10 mouse cellular contexts compared by ENCODE assay signal in the genomic region with DNA sequence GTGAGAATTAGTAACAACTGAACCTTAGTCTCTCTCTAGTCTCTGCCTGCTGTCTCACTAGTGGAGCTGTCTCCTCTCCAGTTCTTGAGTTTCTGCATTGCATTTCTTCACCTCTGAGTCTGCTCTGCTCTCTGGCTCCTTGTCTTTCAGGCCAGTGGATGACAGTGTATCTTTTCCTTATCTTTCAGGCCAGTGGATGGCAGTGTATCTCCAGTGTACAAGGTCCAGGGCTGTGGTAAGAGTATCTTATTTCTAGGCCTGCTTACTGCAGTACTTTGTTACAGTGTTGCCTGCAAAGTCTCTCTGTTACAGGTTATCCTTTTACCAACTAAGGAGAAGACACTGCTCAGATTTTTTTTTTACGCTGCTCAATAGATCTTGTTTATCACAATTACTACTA. TPM values are rescaled to one million over a fixed set of nuclear protein-coding genes. Genes with fewer than 3 reads are reported as not detected.
A peak's percentile ranks its signal among the peaks of the same experiment; 100 is the strongest.
DNase-seq lines count a peak whose midpoint lies in the region; ATAC-seq lines count a peak whose summit lies in the region.
"Had no signal": no experiment of that assay in that cellular context is flagged by ENCODE, and none has a peak within 500 bp of the region (broad histone marks: within the 10 kb centered on the region; RNA-seq: fewer than 3 reads in every experiment).

No protein-coding gene starts in this region.

- no peaks in the 10 kb centered on the region for H3K27me3 ChIP-seq in kidney, embryonic 16.5 days (ENCODE audit: insufficient read depth, low read length)
- H3K27me3 ChIP-seq in midbrain, embryonic 13.5 days = no peaks in the 10 kb centered on the region

- peak; percentile 10 for DNase-seq in gastrocnemius, adult 18-20 months (ENCODE audit: low spot score)
- DNase-seq in gastrocnemius, postnatal 14 days = no peak
- DNase-seq in testis, postnatal 14 days (ENCODE audit: low spot score) = peak; percentile 27
- DNase-seq in testis, postnatal 10 days (ENCODE audit: low spot score) = no peak
- DNase-seq in ovary, adult 18-20 months (ENCODE audit: low spot score) = no peak
- no peak for DNase-seq in left cerebral cortex, adult 11 months (ENCODE audit: low spot score)

- no peak overlapping the region for H3K27ac ChIP-seq in kidney, embryonic 16.5 days (ENCODE audit: low read length)
- no peak overlapping the region for H3K27ac ChIP-seq in midbrain, embryonic 13.5 days
- H3K27ac ChIP-seq: midbrain, embryonic 10.5 days had no signal

- no peak overlapping the region for H3K9ac ChIP-seq in kidney, embryonic 16.5 days (replicated peaks; ENCODE audit: low read length)
- no peak overlapping the region for H3K9ac ChIP-seq in midbrain, embryonic 13.5 days (replicated peaks)

- 85% methylated on average over 1 of the region's 1 CpGs for WGBS in kidney, embryonic 16.5 days
- 95% methylated on average over 1 of the region's 1 CpGs for WGBS in midbrain, embryonic 13.5 days

- no peaks in the 10 kb centered on the region for H3K36me3 ChIP-seq in kidney, embryonic 16.5 days (ENCODE audit: insufficient read depth, low read length)
- no peaks in the 10 kb centered on the region for H3K36me3 ChIP-seq in midbrain, embryonic 13.5 days
- H3K36me3 ChIP-seq: midbrain, embryonic 10.5 days had no signal

- no peak overlapping the region for H3K4me3 ChIP-seq in kidney, embryonic 16.5 days (ENCODE audit: low read length)
- H3K4me3 ChIP-seq in midbrain, embryonic 13.5 days (replicated peaks) = no peak overlapping the region
- H3K4me3 ChIP-seq: erythroblast, embryonic 14.5 days; midbrain, embryonic 10.5 days had no signal

- H3K9me3 ChIP-seq in kidney, embryonic 16.5 days (ENCODE audit: low read length) = peaks cover 10% of the 10 kb centered on the region; the same call in 1 of the 2 replicates
- H3K9me3 ChIP-seq in midbrain, embryonic 13.5 days = no peaks in the 10 kb centered on the region
- H3K9me3 ChIP-seq: midbrain, embryonic 10.5 days had no signal

- no peaks in the 10 kb centered on the region for H3K4me1 ChIP-seq in kidney, embryonic 16.5 days (ENCODE audit: insufficient read depth, low read length)
- no peaks in the 10 kb centered on the region for H3K4me1 ChIP-seq in midbrain, embryonic 13.5 days (replicated peaks)
- H3K4me1 ChIP-seq: midbrain, embryonic 10.5 days had no signal

- intact Hi-C loops in gastrocnemius, postnatal 14 days (cut with DNase I; ENCODE audit: low total_unique reads) = no loop called here

- no peak overlapping the region for H3K4me2 ChIP-seq in kidney, embryonic 16.5 days (replicated peaks; ENCODE audit: low read depth, low read length)
- H3K4me2 ChIP-seq in midbrain, embryonic 13.5 days (replicated peaks) = no peak overlapping the region

- peak; percentile 69; the same call in 1 of the 2 replicates for ATAC-seq in kidney, embryonic 16.5 days (ENCODE audit: low FRiP score, low TSS enrichment)
- ATAC-seq in midbrain, embryonic 13.5 days = no peak

RNA-seq across cellular contexts. Expression of a gene that starts 18.5 kb away (rescaled TPM):
- total RNA-seq in gastrocnemius, adult 18-20 months (2021) = 10 to 100 TPM; 76.7 to 79.2 TPM
- 10 to 100 TPM; 62.4 to 62.7 TPM for total RNA-seq in gastrocnemius, postnatal 14 days (2021)
- 208 and 218 TPM in 2 replicates for polyA plus RNA-seq in kidney, embryonic 16.5 days (2015; fragmentation: Nextera tagmentation; extraction: Ambion mirVana)
- 95.0 and 98.6 TPM in 2 replicates for polyA plus RNA-seq in midbrain, embryonic 13.5 days (2015; fragmentation: Nextera tagmentation; extraction: Ambion mirVana)

RNA-seq across cellular contexts. Expression of a gene that starts 19.0 kb away (rescaled TPM):
- total RNA-seq in gastrocnemius, adult 18-20 months (2021) = 1 to 10 TPM; 1.9 to 2.9 TPM
- 1 to 10 TPM; 2.4 to 2.9 TPM for total RNA-seq in gastrocnemius, postnatal 14 days (2021)
- 0.95 and 1.3 TPM in 2 replicates for polyA plus RNA-seq in kidney, embryonic 16.5 days (2015; fragmentation: Nextera tagmentation; extraction: Ambion mirVana)
- polyA plus RNA-seq in midbrain, embryonic 13.5 days (2015; fragmentation: Nextera tagmentation; extraction: Ambion mirVana) = 0.24 and 0.36 TPM in 2 replicates
- polyA plus RNA-seq: erythroblast, embryonic 14.5 days had no signal

RNA-seq across cellular contexts. Expression of a gene that starts 44.0 kb away (rescaled TPM):
- 10 to 100 TPM; 15.9 to 17.3 TPM for total RNA-seq in gastrocnemius, adult 18-20 months (2021)
- 10 to 100 TPM; 12.2 to 15.1 TPM for total RNA-seq in gastrocnemius, postnatal 14 days (2021)
- polyA plus RNA-seq in kidney, embryonic 16.5 days (2015; fragmentation: Nextera tagmentation; extraction: Ambion mirVana) = 45.1 and 54.1 TPM in 2 replicates
- 45.5 and 46.7 TPM in 2 replicates for polyA plus RNA-seq in midbrain, embryonic 13.5 days (2015; fragmentation: Nextera tagmentation; extraction: Ambion mirVana)

Comparison
In these comparisons a context has a peak if more than half of its experiments do, and no peak if none do; other contexts are left out.
1. DNase-seq: peak in gastrocnemius, adult 18-20 months (single experiment) and testis, postnatal 14 days (single experiment); none in gastrocnemius, postnatal 14 days (single experiment), testis, postnatal 10 days (single experiment), ovary, adult 18-20 months (single experiment) and left cerebral cortex, adult 11 months (single experiment).